Mouse (Mus musculus): ENCODE measurements around the gene Slc30a5. TPM values are rescaled to one million over a fixed set of nuclear protein-coding genes. Genes with fewer than 3 reads are reported as not detected.

Slc30a5 gene
- polyA plus RNA-seq (2012; ENCODE audit: insufficient read depth, insufficient read length, low replicate concordance, missing spikeins), result not detected in 2 replicates

GRCm38 (mm10) chr13:100832741-100833639 lies at the start of gene Slc30a5:
Slc30a5 (minus strand) TSS chr13:100833427.
- Histone ChIP-seq H3K27ac (ENCODE audit: insufficient read depth, low read depth, low read length) (peak within 1 kb of the TSS; percentile 59), H3K4me1 (ENCODE audit: control insufficient read depth, insufficient read depth, low read length) (peaks cover 6% of the 10 kb centered on the region), H3K4me3 (ENCODE audit: insufficient read depth, low read depth, low read length) (peak within 1 kb of the TSS; percentile 84)
- WGBS, result under 1% methylated on average over 94 of the region's 94 CpGs
- peak; percentile 91 for TF ChIP-seq POLR2A (IDR thresholded peaks at IDR 0.05; ENCODE audit: insufficient read depth, low read depth, low read length)
- peak; percentile 73 for TF ChIP-seq CTCF (IDR thresholded peaks at IDR 0.05; ENCODE audit: insufficient read depth, low read depth, low read length)

- H3K4me1 ChIP-seq (ENCODE audit: control insufficient read depth, insufficient read depth, low read length), result no peaks in the 10 kb centered on the region
- H3K4me3 ChIP-seq (ENCODE audit: insufficient read depth, low read depth, low read length), result no peak overlapping the region
- H3K27ac ChIP-seq (ENCODE audit: insufficient read depth, low read depth, low read length), result no peak overlapping the region
- TF ChIP-seq CTCF (IDR thresholded peaks at IDR 0.05; ENCODE audit: insufficient read depth, low read depth, low read length), result no peak
- TF ChIP-seq POLR2A (IDR thresholded peaks at IDR 0.05; ENCODE audit: insufficient read depth, low read depth, low read length), result no peak
- 96% methylated on average over 2 of the region's 2 CpGs for WGBS
Observed at GRCm38 (mm10) chr13:100881944-100882343, 48.7 kb upstream of the Slc30a5 start.

- 71% methylated on average over 3 of the region's 3 CpGs for WGBS
- Histone ChIP-seq H3K4me1 (ENCODE audit: control insufficient read depth, insufficient read depth, low read length) (no peaks in the 10 kb centered on the region), H3K4me3 (ENCODE audit: insufficient read depth, low read depth, low read length) (no peak overlapping the region), H3K27ac (ENCODE audit: insufficient read depth, low read depth, low read length) (no peak overlapping the region)
- TF ChIP-seq CTCF (IDR thresholded peaks at IDR 0.05; ENCODE audit: insufficient read depth, low read depth, low read length) (no peak), POLR2A (IDR thresholded peaks at IDR 0.05; ENCODE audit: insufficient read depth, low read depth, low read length) (no peak)
Observed at GRCm38 (mm10) chr13:100879806-100880205, 46.6 kb upstream of the Slc30a5 start.

GRCm38 (mm10) chr13:100879326-100879725 lies 46.1 kb upstream of the Slc30a5 start:
- Histone ChIP-seq H3K4me1 (ENCODE audit: control insufficient read depth, insufficient read depth, low read length) (no peaks in the 10 kb centered on the region), H3K27ac (ENCODE audit: insufficient read depth, low read depth, low read length) (no peak overlapping the region), H3K4me3 (ENCODE audit: insufficient read depth, low read depth, low read length) (no peak overlapping the region)
- 56% methylated on average over 3 of the region's 3 CpGs for WGBS
- TF ChIP-seq POLR2A (IDR thresholded peaks at IDR 0.05; ENCODE audit: insufficient read depth, low read depth, low read length), result no peak
- no peak for TF ChIP-seq CTCF (IDR thresholded peaks at IDR 0.05; ENCODE audit: insufficient read depth, low read depth, low read length)

GRCm38 (mm10) chr13:100878264-100878663 lies 45.0 kb upstream of the Slc30a5 start:
- 85% methylated on average over 3 of the region's 3 CpGs for WGBS
- Histone ChIP-seq H3K27ac (ENCODE audit: insufficient read depth, low read depth, low read length) (no peak overlapping the region), H3K4me1 (ENCODE audit: control insufficient read depth, insufficient read depth, low read length) (no peaks in the 10 kb centered on the region), H3K4me3 (ENCODE audit: insufficient read depth, low read depth, low read length) (no peak overlapping the region)
- TF ChIP-seq POLR2A (IDR thresholded peaks at IDR 0.05; ENCODE audit: insufficient read depth, low read depth, low read length), result no peak
- TF ChIP-seq CTCF (IDR thresholded peaks at IDR 0.05; ENCODE audit: insufficient read depth, low read depth, low read length), result no peak

- WGBS, result 99% methylated on average over 3 of the region's 3 CpGs
- Histone ChIP-seq H3K4me1 (ENCODE audit: control insufficient read depth, insufficient read depth, low read length) (no peaks in the 10 kb centered on the region), H3K27ac (ENCODE audit: insufficient read depth, low read depth, low read length) (no peak overlapping the region), H3K4me3 (ENCODE audit: insufficient read depth, low read depth, low read length) (no peak overlapping the region)
- no peak for TF ChIP-seq CTCF (IDR thresholded peaks at IDR 0.05; ENCODE audit: insufficient read depth, low read depth, low read length)
- no peak for TF ChIP-seq POLR2A (IDR thresholded peaks at IDR 0.05; ENCODE audit: insufficient read depth, low read depth, low read length)
Observed at GRCm38 (mm10) chr13:100877703-100878102, 44.5 kb upstream of the Slc30a5 start.

GRCm38 (mm10) chr13:100875103-100875502 lies 41.9 kb upstream of the Slc30a5 start:
- TF ChIP-seq CTCF (IDR thresholded peaks at IDR 0.05; ENCODE audit: insufficient read depth, low read depth, low read length) (no peak), POLR2A (IDR thresholded peaks at IDR 0.05; ENCODE audit: insufficient read depth, low read depth, low read length) (no peak)
- no peaks in the 10 kb centered on the region for H3K4me1 ChIP-seq (ENCODE audit: control insufficient read depth, insufficient read depth, low read length)
- 76% methylated on average over 4 of the region's 4 CpGs for WGBS
- H3K4me3 ChIP-seq (ENCODE audit: insufficient read depth, low read depth, low read length), result no peak overlapping the region
- H3K27ac ChIP-seq (ENCODE audit: insufficient read depth, low read depth, low read length), result no peak overlapping the region

GRCm38 (mm10) chr13:100874588-100874987 lies 41.4 kb upstream of the Slc30a5 start:
- WGBS, result 75% methylated on average over 3 of the region's 3 CpGs
- Histone ChIP-seq H3K4me1 (ENCODE audit: control insufficient read depth, insufficient read depth, low read length) (no peaks in the 10 kb centered on the region), H3K4me3 (ENCODE audit: insufficient read depth, low read depth, low read length) (no peak overlapping the region), H3K27ac (ENCODE audit: insufficient read depth, low read depth, low read length) (0 out of 2 replicates have a peak overlapping the region, but pooled peaks have one; percentile 24)
- TF ChIP-seq CTCF (IDR thresholded peaks at IDR 0.05; ENCODE audit: insufficient read depth, low read depth, low read length) (no peak), POLR2A (IDR thresholded peaks at IDR 0.05; ENCODE audit: insufficient read depth, low read depth, low read length) (no peak)

- Histone ChIP-seq H3K27ac (ENCODE audit: insufficient read depth, low read depth, low read length) (no peak overlapping the region), H3K4me1 (ENCODE audit: control insufficient read depth, insufficient read depth, low read length) (no peaks in the 10 kb centered on the region), H3K4me3 (ENCODE audit: insufficient read depth, low read depth, low read length) (no peak overlapping the region)
- TF ChIP-seq POLR2A (IDR thresholded peaks at IDR 0.05; ENCODE audit: insufficient read depth, low read depth, low read length) (no peak), CTCF (IDR thresholded peaks at IDR 0.05; ENCODE audit: insufficient read depth, low read depth, low read length) (no peak)
- WGBS, result 86% methylated on average over 8 of the region's 8 CpGs
Observed at GRCm38 (mm10) chr13:100873530-100873929, 40.3 kb upstream of the Slc30a5 start.
